Mouse (Mus musculus): Measurements from ENCODE around the gene Clmn.
A peak's percentile ranks its signal among the peaks of the same experiment; 100 is the strongest.
"Not testable (repeated sequence)": the region's sequence is repeated elsewhere in the genome, so short reads cannot be mapped to it uniquely, and the experiment has no call there.

Gene Clmn

GRCm38 (mm10) chr12:104751331-104751813 lies 113.5 kb downstream of the Clmn start:
- DNase-seq = no peak

GRCm38 (mm10) chr12:104748946-104749345 lies 115.9 kb downstream of the Clmn start:
- DNase-seq = no peak

- DNase-seq = no peak
These were observed 117.6 kb downstream of the Clmn start for GRCm38 (mm10) chr12:104747252-104747651.

- no peak for DNase-seq
These were observed 118.3 kb downstream of the Clmn start for GRCm38 (mm10) chr12:104746601-104747000.

- DNase-seq = no peak
These were observed 121.2 kb downstream of the Clmn start for GRCm38 (mm10) chr12:104743687-104744086.

- DNase-seq = peak; percentile 54
These were observed 122.6 kb downstream of the Clmn start for GRCm38 (mm10) chr12:104742247-104742646.

- DNase-seq = no peak
These were observed 123.8 kb downstream of the Clmn start for GRCm38 (mm10) chr12:104740841-104741787.

GRCm38 (mm10) chr12:104738931-104739330 lies 125.9 kb downstream of the Clmn start:
- DNase-seq = no peak

- no peak for DNase-seq
These were observed 126.4 kb downstream of the Clmn start for GRCm38 (mm10) chr12:104738446-104738845.

GRCm38 (mm10) chr12:104737666-104738065 lies 127.2 kb downstream of the Clmn start:
- DNase-seq = no peak

GRCm38 (mm10) chr12:104735993-104736395 lies 128.9 kb downstream of the Clmn start:
- no peak for DNase-seq

GRCm38 (mm10) chr12:104733165-104733564 lies 131.7 kb downstream of the Clmn start:
- DNase-seq = no peak

GRCm38 (mm10) chr12:104731782-104732181 lies 133.1 kb downstream of the Clmn start:
- DNase-seq = no peak

GRCm38 (mm10) chr12:104726436-104726835 lies 138.4 kb downstream of the Clmn start:
- not testable (repeated sequence) for DNase-seq

- peak; percentile 71 for DNase-seq
These were observed 142.8 kb downstream of the Clmn start for GRCm38 (mm10) chr12:104722056-104722455.

GRCm38 (mm10) chr12:104721011-104721410 lies 143.9 kb downstream of the Clmn start:
- DNase-seq = no peak

- no peak for DNase-seq
These were observed 145.9 kb downstream of the Clmn start for GRCm38 (mm10) chr12:104718956-104719355.

GRCm38 (mm10) chr12:104716409-104716808 lies 148.5 kb downstream of the Clmn start:
- no peak for DNase-seq

- no peak for DNase-seq
These were observed 149.4 kb downstream of the Clmn start for GRCm38 (mm10) chr12:104715453-104715852.

Measured in lung, postnatal 36 days (tissue).